Mouse (Mus musculus): ENCODE measurements around the gene Jade3.

GRCm38 (mm10) chrX:20379347-20380014, 46.0 kb upstream of the Jade3 start:
- TF ChIP-seq HCFC1 (IDR thresholded peaks at IDR 0.05; ENCODE audit: borderline replicate concordance, insufficient read depth, low read length) (no peak), ZC3H11A (IDR thresholded peaks at IDR 0.05; ENCODE audit: borderline replicate concordance, low read depth, low read length) (no peak)

All from ES-E14 (cell line).